Mouse (Mus musculus): ENCODE results near the gene Lag3.

Gene Lag3

DNA sequence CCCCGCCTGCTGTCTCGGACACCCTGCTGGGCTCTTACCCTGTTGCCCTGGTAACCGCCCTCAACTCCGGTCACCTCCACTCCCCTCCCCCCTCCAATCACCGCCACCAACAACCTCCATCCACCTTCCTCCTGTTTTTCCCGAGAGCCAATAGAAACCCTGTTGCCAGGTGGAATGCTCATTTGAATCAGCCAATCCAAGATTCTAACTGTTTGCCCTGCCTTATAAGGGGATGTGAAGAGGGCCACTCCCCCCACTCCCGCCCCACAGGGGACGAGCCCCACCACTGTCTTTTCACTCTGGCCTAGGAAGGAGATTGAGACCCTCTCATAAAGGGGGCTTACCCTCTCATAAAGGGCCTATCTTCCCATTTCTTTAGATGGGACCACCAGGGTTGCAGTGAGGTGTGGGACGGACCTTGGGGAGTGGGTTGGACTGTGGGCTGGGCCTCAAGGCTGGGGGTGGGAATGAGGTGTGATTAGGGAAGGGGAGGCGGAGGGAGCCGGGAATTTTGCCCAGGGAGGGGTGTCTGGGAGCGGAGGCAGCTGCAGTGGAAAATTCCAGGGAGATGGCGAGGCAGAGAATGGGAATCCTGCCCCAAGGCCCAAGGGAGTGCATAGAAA, 8.3 kb upstream of the Lag3 start, which contains the start of gene Ptms:
Gene Ptms, minus strand, starts transcription at position 409 of the 623 bp plus-strand sequence.
- peak; percentile 93 to 96 for DNase-seq

- DNase-seq = no peak
These were observed 7.6 kb upstream of the Lag3 start for GRCm38 (mm10) chr6:124918890-124919627.

- DNase-seq = no peak
These were observed 6.8 kb upstream of the Lag3 start for GRCm38 (mm10) chr6:124918331-124918690.

DNA sequence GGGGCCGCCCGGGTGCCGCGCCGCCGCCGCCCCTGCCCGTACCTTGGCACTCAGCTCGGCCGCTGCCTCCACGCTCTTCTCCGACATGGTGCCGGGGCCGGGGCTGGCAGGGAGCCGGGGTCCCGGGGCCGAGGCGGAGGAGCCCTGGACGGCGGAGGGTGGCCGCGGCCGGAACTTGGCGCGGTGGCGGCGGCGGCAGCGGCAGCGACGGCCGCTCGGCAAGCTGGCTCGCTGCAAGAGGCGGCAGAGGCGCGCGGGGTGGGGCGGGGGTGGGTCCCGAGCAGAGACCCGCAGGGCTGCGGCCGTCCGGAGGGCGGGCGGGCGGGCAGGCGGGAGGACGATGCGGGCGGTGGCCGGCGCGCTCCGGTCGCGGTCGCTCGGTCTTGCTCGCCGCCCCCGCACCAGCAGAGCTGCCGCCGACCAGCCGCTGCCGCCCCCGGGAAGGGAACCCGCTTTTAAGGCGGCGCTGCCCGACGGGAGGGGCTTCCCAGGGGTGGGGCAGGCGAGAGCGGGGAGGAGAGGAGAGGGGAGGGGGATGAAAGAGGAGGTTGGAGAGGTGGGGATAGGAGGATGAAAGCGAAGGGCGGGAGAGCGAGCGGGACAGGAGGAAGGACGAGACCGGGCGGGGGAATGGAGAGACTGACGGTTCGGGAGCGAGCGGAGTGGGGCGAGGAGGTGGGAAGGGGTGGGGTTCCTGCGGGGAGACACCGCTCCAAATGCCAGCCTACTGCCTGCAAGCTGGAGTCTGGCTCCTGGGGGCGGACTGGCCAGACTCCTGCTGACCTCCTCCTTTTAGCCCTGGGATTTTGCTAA, 6.2 kb upstream of the Lag3 start:
- peak; percentile 91 to 94 for DNase-seq

GRCm38 (mm10) chr6:124916695-124917517, 5.4 kb upstream of the Lag3 start:
- peak; percentile 95 to 97 for DNase-seq

GRCm38 (mm10) chr6:124915942-124916694, 4.6 kb upstream of the Lag3 start:
- peak in 1 of 2 experiments; percentile 63 for DNase-seq

DNA sequence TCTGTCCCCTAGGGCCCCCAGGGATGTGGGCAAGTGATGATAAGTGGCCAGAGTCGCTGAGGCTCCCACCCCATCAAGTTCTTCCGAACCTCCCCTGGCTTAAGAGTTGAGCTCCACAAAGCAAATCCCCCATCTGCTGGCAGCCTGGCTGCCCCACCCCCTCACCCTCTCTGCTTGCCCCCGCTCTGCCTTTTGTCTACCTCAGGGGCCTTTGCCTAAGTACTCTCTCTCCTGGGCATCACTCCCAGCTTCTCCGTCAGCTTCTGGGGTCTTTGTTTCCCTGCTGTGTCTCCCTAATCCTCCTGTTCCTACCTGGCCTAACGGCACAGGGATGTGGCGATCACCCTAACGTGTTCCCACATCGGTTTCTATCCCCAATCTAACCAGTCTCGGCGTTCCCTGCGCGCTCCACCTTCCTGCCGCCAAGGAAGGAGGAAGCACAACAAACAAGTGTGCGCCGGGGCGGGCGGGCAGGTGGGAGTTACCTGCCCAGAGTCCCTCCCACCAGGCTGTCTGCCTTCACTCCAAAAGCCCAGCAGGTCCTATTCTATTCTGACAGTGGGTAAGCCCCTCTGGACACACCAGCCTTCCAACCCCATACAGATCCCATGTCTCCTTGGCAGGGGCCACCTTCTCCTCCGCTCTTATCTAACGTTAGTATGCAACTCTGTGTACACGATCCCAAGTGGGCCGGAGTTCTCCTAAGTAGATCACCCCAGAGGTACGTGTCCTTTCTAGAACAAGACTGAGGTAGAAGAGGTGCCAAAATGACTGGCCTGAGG, 3.8 kb upstream of the Lag3 start:
- peak; percentile 63 to 74 for DNase-seq

DNA sequence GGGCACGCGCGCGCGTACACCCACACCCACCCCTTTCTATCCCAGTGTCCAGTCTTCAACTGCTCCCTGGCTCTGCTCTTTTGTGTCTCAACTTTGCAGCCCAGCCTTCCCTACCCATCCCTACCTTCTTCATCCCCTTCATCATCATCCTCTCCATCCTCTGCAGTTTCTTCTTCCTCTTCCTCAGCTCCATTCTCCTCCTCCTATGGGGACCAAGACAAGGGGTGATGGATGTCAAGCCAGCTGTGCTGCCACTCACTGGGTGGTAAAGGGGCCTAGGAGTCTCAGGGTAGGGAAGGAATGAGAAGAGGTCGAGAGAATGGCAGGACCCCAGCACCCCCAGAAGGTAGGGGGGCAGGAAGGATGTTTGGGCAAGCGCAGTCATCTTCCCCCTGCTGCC, 3.0 kb upstream of the Lag3 start:
- no peak for DNase-seq

DNA sequence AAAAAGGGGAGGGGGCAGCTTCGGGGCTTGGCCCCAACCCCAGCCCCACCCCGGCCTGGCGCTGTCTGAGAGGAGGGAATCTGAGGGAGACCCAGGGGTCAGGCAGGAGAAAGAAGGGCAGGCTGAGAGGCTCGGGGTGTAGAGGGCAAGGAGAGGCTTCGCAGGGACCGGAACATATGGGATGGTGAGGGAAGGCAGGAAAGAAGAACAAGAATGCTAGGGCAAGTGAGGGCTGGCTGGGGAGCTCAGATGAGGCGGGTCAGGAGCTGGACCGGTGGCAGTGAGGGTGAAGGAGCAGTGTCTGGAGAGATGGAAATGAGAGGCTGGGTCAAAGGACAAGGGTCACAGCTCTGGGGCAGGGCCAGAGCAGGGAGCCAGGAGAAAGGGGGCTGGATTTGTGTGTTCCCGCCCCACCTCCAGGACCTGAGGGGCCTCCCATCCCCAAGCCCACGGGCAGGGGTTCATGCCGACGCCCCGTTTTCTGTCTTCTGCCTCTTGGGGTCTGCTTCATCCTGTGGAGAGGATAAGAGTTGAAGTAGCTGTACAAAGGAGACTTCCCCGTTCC, 2.3 kb upstream of the Lag3 start:
- no peak for DNase-seq

- no peak for DNase-seq
These were observed 1.7 kb upstream of the Lag3 start for GRCm38 (mm10) chr6:124913214-124913613.

- peak in 1 of 2 experiments; percentile 62 for DNase-seq
These were observed 1.5 kb downstream of the Lag3 start for GRCm38 (mm10) chr6:124910032-124910431.

DNA sequence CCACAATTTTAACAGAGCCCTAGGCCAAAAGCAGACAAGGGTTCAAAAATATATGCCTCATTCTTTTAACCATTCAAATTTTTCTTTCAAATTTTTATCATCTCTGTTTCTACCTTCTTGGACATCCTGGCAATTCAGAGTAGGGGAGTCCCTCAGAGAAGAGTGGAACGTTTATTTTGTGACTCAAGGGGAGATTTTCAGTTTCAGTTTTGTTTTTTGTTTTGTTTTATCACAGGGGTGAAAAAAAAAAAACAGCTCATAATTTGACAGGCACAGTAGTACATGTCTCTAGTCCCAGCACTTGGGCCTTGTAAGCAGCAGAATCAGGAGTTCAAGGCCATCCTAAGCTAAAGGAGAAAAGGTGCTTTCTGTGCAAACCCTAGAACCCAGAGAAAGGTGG, 3.7 kb downstream of the Lag3 start:
- DNase-seq = no peak

DNA sequence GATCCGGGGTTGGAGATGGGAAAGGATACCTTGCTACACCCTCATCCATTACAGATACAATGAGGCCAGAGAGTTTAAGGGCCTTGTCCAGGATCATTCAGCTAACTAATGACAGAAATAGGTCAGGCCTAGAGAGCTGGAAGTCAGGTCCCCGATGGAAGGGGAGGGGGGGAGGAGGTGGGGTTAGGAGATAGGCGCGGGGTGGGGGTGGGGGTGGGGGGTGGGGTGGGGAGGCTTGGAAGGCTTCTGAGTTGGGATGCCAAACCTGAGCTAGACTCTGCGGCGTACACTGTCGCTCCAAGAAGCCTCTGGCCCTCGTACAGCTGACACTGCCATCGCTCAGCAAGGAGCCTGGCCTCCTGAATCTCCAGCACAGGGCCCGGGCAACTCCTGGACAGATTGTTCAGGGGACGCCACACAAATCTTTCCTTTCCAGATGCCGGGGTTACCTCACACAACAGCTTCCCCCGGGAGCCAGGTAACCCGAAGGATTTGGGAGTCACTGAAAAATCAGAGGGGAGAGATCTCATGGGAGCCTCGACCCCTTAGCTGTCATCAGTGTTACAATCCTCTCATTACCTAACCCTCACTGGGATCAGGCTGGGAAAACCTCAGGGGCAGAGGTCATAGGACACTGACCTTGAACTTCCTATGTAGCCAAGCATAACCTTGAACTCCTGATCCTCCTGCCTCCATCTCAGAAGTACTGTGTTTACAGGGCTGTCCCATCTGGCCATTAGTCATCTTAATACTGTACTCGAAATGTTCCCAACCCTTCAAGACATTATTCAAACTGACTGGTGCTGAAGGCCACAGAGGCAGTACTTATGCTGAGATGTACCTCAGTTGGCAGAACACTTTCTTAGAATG, 6.3 kb downstream of the Lag3 start:
- DNase-seq = peak in 1 of 2 experiments; percentile 28

GRCm38 (mm10) chr6:124904161-124904981, 7.1 kb downstream of the Lag3 start:
- peak; percentile 71 to 86 for DNase-seq

GRCm38 (mm10) chr6:124903580-124904151, 7.8 kb downstream of the Lag3 start:
- peak; percentile 97 to 98 for DNase-seq

DNA sequence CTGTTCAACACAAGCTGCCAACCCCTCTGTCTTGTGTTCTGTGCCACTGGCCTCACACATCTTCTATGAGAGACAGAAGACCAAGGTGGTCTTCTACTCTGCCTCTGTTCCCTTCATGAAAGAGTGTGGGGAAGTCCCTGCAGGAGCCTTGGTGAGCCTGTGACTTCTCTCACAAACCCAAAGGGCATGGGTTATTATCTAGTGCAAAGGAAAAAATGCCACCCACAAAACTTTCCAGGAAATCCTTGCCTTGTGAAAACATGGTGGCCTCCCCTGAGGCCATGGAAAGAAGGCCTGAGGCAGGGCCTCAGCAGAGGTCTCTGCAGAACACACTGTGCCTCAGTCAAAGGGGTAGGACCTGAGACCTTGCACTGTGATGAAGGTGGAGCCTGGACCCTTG, 9.7 kb downstream of the Lag3 start:
- DNase-seq = no peak

GRCm38 (mm10) chr6:124900801-124901480, 10.6 kb downstream of the Lag3 start:
- peak in 1 of 2 experiments; percentile 36 for DNase-seq

Measured in kidney, postnatal 4 days (tissue).